Mouse (Mus musculus): ENCODE results near the gene Setd1b.
"Not testable (repeated sequence)": the region's sequence is repeated elsewhere in the genome, so short reads cannot be mapped to it uniquely, and the experiment has no call there.

- not testable (repeated sequence) for TF ChIP-seq GATA1, TAL1 (IDR thresholded peaks at IDR 0.05; ENCODE audit: low read length)
Measured at GRCm38 (mm10) chr5:123200816-123201522, 59.0 kb downstream of the Setd1b start.

Data from erythroblast, embryonic 14.5 days (primary cell).